Mouse (Mus musculus) thymus, postnatal 4 days (tissue): ENCODE results near the gene Fmod.

Experiments
- DNase-seq: peaks from one replicate; pipeline ENCODE4 v3.0.0; 2021

Fmod gene

DNA sequence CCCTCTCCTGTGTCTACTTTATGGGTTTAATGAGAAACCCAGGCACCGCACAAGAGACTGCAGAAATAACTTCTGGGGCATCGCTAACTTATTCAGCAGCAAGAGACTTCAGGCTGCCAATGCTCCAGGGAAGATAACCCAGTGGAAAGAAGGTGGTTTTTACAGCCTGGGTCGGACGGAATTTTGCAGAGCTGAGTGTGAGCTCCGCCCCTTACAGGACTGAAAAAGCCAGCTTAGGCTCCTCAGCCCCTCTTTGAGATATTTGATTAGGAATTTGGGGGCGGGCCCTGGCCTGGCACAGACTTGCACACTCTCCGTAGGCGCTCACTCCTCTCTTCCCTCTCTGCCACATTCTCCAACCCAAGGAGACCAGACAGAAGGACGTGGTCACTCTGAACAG lies at the start of gene Fmod:
Gene Fmod (plus strand): TSS at position 83 of the 400 bp plus-strand sequence.
- no peak for DNase-seq

DNA sequence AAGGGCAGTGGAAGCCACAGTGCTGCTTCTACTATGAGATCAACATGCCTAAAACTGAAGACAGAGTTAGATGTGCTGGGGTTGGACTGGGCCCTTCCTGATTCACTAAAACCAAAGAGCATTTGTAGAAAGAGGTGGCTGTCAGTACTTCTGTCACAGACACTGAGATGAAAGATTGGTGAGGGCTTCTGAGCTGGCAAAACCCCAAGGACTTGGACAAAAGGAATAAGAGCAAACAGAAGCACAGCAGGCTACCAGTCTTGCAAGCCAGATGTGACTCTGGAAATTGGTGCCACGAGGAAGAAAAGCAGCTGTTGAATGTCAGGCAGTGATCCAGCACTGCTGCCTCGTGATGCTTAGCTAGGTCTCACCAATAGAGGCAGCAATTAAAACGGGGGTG lies 48.2 kb upstream of the Fmod start:
- DNase-seq: no peak

DNA sequence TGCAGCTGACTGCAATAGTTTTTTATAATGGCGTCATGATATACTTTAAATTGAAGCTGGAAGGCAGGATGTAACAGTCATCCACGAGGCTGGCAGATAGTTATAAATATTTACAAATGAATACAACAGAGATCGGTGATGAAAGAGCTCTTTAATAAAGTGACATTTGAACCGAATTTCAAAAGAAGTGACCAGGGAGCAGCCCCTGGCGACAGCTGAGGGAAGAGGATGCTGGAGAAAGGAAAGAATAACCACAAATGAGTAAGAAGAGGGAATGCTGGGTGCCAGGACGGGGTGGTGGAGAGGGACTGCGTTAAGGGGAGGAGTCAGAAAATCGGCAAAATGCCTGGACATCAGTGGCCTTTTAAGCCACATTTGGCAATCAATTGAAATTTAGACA lies 45.8 kb upstream of the Fmod start:
- no peak for DNase-seq

DNA sequence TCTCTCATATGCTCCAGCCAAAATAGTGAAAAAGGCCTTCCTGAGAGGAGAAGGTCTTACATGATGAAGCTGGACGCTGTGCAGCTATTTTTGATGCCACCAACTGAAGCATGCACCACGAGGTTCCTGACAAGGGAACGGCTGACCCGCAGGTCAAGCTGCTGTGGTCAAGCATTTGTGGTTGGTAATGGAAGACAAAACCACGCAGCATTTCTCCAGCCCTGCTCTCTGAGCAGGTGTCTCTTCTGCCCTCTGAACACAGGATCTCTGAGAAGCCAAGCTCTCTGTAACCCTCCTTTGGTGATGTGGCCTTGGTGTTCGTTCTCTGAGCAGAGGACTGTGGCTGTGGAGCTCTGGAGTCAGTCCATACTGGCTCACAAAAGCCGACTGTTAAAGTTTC lies 31.6 kb upstream of the Fmod start:
- DNase-seq: no peak

DNA sequence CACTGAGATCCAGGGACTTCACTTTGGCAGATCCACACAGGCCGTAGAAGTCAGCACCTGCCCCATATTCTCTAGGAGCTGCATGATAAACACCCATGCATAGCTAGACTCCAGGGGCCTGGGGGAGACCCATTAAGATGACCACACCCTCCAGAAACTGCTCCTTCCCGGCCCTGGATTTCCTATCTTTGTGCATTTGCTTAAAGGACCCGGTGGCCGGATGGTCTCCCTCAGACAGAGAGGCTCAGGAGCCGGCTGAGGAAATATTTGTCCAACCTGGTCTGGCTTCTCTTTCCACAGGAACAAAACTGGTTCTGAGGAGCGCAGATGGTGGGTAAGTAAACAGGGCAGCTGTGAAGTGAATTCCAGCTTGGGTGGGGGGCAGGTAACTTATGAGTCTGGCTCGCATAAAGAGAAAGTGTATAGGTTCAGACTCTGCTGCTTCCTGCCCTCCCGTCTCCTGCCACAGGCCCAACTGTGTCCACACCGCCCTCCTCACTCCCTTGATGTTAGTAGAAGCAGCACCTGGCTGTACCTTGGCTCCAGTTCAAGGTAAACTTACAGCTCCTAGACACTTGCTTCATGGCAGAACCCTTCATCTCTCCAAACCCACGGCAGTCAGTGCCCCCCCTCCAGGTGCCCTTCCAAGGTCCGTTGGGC lies 30.8 kb upstream of the Fmod start:
- DNase-seq: no peak

DNA sequence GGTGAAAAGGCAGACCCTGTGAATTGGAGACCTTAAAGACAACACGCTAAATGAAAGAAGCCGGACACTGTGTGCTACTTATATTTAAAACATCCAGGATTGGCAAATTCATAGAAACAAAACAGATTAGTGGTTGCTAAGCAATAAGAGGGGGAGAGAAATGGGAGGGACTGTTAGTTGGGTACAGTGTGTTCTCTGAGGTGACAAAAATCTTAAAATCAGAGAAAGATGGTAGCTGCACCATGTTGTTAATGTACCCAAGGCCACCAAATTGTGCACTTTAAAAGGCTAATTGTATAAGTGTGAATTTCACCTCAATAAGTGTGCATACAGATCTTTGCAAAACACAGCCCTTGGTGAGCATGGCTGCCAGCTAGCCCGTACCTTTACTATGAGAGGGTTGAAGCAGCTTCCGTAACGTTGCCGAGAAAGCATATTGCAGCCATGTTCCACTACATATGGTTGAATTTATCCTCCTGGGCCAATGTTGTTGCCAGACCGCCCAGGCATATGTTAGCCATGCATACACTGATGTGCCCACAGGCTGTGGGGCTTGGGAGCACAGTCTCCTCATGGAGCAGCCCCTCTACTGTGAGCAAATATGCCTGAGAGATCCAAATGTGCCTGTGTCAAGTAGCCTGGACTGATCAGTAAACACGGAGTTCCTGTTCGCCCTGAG lies 12.6 kb upstream of the Fmod start:
- DNase-seq: no peak

DNA sequence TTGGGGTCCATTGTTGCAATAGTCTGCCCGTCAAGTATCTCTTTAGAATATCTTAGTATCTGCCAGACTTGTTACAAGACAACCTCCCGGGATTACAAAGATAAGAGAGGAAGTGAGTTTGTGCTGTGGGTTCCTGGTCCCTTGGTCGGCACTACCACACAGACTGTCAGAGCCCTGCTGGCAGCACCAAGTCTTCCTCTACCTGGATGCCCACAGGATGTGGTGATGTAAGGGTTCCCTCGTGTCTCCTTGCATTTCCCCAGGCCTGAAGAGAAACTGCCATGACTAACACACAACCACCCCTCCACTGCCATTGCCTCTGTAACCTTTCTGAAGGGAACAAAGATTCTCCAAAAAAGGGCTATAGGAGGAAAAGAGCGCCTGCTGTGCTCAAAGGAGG lies 11.1 kb upstream of the Fmod start:
- DNase-seq: peak; percentile 16

DNA sequence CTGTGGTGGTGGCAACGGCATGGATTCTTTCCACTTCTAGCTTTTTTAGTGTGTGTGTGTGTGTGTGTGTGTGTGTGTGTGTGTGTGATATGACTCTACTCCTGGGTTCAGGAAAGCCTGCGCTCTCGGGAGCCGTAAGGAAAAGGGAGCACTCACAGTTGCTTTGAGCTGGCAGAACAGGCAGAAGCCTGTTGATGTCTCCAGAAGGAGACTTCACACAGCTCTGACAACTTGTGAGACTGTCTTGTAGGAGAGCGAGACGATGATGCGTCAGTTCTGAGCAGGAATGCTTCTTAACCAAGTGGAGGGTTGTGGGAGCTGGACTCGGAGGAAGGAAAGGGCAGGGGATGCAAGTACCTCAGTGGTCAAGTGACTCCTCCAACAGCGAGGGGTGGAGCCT lies 10.3 kb upstream of the Fmod start:
- DNase-seq: no peak

DNA sequence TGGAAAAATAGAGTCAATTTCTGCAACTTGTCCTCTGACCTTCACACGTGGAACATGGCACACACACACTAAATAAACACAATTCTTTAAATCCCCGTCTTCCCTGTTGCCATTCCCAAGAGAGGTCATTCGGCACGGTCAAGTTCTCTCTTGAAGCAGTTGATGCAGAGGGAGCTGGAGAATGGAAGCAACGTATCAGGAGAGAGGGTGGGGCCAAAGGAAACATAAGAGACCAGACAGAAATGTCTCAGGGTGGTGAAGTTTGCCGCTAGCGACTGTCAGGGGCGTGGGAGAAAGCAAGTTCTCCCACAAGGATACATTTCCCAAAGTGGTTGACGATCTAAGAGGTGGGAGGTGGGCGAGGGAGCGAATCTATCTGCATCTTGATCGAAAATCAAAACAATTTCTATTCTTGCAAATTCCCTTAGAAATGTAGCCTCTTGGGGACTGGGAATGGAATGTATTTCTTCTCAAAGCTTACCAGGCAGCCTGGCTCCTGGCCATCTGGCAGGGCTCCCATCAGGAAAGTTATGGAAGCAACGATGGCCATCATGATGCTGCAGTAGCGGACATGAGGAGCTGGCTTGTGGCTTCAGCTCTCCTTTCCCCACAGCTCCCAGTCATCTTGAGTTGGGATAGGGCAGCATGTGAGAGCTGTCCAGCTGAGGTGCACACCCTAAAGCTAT lies 8.8 kb upstream of the Fmod start:
- DNase-seq: no peak

DNA sequence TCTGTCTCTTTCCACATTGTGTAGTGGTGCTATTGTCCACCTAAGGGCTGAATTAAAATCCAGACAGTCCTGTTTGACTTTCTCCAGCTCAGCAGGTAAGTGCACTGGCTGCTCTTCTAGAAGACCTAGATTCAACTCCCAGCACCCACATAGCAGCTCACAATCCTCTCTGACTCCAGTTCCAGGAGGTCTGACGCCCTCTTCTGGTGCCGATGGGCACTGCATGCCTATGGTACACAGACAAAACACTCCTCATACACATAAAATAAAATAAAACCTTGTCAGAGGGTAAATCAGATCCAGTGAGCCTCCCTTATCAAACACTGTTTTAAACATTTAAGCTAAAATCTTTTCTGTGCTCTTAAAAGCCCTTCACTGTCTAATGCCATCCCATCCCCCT lies 562 bp upstream of the Fmod start:
- no peak for DNase-seq

DNA sequence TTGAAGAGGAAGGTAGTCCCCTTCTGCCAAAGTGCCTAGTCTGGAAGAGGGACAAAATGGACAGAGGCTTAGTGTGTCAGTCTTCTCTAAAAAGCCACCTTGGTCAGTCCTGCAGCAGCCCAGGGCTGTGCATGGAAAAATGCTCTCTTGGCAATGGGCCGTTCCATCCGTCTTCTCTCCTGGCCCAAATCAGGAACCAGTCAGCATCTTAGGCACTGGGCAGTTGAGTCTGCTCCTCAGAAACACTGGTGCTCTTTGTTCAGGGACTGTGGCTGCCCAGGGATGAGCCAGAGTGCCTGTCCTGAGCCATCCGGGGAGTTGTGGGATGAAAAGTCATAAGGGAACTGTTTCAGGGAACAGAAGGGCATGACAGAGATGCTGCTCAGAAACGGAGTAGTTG lies 1.3 kb downstream of the Fmod start:
- no peak for DNase-seq

DNA sequence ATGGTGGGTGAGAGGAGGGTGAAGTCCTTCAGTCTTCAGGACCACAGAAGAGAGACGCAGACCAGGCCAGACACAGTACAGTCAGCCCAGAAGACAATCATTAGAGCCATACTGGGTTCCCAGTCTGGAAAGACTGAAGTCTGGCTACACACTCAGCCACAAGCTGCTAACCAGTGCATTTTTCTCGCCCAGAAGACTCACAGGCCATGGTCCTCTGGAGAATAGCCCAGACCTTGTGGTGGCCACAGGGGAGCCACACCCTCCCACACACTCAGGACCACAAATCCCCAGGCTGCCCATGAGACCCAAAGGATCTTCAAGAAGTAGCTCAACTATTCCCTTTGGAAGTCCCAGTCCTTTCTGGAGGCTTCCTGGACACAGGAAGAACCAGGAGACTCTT lies 2.3 kb downstream of the Fmod start:
- DNase-seq: no peak

DNA sequence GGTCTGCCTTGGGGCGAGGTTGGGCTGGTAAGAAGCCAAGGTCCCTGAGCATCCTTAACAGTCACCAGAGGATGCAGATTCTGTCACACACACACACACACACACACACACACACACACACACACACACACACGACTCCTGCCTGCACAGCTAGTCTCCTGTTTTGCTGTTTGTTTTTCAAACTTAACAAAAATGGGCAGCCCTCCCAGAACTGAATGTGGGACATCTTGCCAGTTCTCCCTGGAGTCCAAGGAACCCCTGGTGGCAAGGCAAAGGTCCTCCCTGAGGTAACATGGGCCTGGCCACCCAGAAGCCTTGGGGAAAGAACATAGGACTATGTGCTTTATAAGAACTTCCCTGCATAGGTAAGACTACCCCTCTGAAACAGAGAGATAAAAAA lies 4.8 kb downstream of the Fmod start:
- DNase-seq: no peak

DNA sequence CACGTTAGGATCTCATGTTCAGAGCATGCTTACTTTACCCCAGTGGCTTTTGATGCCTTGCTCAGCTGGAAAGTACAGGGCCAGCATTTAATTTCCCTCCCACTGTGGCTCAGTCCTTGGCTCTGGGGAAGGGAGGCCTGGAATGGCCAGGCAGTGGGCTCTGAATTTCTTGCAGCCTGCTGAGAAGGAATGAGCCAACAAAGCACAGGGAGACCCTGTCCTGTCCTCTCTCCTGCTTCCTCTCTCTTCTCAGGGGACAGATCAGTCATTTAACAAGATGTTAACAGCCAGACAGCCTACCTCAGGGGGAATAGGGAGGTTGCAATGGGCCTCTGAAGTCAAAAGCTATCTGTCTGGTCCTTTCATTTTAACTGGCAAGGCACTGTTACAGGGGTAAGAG lies 5.3 kb downstream of the Fmod start:
- DNase-seq: no peak

DNA sequence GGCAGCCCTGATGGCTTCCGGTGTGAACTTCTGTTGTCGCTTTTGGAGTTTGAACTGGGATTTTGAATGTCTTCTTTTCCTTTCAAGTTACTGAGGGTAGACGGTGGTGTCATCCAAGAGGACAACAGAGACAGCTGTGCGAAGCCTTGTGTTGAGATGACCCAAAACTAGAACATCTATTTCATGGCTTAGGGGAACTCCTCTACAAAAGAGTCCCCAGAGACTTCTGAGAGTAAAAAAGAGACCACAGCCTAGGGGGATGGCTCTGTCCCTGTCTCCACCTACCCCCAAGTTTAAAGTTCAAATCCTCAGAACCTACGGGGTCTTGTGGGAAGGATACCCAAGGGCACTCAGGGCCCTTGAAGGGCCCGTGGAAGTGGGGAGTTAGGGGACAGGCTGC lies 7.8 kb downstream of the Fmod start:
- no peak for DNase-seq

DNA sequence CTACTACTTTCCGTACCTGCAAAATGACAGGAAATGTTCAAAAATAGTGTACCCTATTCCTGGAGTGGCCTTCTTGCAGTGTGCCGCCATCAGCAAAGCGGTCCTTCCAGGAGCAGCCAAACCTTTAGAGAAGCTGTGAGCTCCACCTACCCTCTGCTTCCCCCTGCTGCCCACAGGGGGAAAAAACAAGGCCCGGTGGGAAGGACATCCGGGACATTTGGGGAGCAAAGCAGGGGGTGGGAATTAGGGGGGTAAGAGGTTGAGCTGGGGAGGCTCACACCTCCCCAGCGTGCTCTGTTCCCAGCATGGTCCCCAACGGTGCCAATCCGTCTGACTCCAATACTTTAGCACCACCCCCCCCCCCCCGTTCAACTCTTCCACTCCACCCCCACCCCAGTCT lies 8.9 kb downstream of the Fmod start:
- peak; percentile 84 for DNase-seq

DNA sequence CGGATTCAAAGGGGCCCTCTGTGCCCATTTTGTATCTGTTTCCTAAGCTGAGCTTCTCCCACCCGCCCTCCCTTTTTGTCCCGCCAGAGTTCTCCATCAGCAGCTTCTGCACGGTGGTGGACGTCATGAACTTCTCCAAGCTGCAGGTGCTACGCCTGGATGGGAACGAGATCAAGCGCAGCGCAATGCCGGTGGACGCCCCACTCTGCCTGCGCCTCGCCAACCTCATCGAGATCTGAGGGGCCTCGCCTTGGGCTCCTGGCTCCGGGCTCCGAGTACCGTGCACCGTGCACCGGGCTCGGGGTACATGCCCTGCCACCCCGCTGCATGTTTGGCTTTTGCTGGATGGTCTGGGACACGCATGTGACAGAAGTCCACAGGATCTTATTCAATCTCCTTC lies 9.3 kb downstream of the Fmod start:
- peak; percentile 50 for DNase-seq

DNA sequence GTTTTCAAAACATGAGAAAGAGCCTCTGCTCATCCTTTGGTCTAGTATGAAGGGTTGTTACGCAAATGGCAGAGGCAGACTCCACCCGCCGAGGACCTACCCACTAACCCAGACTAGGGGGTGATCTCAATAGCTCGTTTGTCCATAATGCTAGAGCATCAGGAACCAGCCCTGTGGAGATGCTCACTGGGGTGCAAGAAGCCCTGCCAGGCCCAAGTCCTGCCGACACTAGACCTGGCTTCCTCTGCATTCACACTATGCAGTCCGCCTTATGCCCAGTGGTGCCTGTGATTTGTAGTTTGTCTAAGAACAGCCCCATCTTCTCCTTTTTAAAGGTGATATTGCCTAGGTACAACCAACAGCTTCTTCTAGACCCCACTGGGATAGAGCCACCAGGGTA lies 10.4 kb downstream of the Fmod start:
- DNase-seq: no peak

DNA sequence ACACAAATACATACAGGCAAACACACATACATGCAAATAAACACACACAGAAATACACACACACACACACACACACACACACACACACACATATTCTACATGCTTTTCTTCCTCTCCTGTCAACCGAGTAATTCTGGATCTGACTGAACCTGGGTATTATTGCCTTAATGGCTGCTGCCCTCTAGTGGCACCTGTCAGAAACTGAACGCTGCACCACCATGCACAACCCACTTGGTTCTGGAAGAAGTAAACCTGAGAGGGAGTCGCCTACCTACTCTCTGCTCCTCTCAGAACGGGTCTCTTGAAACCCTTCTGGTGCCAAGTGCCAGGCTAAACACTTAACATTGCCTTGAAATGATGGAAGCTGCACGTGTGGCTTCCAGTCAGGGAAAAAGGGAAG lies 11.7 kb downstream of the Fmod start:
- peak; percentile 79 for DNase-seq

DNA sequence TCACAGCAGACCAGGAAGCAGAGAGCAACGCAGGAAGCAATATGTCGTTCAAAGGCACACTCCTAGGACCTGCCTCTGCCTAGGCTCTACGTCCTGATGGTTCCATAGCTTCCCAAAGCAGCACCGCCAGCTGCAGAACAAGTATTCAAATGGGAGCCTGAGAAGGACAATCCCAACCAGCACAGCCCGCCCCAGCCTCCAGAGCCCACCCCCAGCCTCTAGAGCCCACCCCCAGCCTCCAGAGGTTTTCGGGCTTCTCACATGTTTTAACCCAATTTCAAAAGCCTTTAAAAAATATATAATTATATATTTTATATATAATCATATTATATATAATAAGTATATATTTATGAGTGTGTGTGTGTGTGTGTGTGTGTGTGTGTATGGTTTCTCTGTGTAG lies 12.5 kb downstream of the Fmod start:
- peak; percentile 32 for DNase-seq

DNA sequence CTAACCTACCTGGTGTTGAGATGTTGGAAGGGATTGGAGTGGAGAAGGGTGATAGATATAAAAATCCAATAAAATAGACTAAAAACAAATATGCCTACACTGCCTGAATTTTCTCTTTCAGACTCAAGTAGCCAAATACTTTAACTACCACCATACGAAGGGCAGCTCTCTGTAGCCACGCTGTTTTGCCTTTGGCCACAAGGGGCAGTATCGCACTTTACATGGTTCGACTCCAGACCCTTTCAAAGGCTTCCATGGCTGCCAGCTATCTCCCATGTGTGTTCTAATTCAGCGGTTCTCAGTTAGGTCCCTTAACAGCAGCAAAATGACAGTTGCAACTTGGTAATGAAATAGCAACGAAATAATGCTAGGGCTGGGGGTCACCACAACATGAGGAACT lies 16.2 kb downstream of the Fmod start:
- DNase-seq: peak; percentile 93

DNA sequence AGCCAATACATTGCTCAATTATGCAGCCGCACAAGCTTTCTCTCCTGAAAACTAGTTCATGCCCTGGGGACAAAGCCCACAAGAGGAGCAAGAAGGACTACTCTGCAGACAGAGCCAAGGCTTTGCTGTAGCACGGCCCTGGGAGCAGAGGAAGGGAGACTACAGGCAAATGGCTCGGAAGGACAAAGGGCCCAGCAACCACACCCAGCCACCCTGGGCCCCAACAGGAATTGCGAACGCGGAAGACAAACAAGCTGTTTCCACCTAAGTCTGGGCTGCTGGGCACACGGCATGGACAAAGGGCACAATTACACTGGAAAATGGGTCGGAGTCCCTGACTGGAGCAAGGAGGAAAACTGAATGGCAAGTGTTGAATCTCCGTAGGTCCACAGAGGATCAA lies 18.0 kb downstream of the Fmod start:
- DNase-seq: no peak

DNA sequence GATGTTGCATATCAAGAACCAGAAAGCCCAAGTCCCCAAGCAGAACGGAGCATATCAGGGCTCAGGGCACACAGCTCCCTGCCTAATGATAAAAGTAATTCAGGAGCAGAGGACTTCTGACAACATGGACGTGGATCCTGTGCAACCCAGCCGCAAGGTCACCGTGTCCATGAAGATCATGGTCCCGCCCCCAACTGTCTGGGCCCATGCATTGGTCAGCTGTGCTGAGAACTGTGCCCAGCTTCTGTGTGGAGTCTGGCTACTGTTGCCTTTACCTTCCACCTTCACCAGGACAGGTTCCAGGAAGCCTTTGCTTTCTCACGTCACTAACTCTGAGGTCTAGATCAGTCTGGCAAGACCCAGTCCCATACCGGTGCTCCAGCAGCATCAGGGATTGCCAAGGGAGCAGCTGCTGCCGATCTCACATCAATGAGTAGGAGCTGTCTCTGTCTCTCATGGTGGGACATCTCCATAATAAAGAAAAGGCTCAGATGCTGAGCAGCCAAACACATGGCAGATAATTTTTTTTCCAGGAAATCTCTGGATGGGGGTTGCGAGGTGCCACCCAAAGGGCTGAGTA lies 18.7 kb downstream of the Fmod start:
- DNase-seq: no peak

DNA sequence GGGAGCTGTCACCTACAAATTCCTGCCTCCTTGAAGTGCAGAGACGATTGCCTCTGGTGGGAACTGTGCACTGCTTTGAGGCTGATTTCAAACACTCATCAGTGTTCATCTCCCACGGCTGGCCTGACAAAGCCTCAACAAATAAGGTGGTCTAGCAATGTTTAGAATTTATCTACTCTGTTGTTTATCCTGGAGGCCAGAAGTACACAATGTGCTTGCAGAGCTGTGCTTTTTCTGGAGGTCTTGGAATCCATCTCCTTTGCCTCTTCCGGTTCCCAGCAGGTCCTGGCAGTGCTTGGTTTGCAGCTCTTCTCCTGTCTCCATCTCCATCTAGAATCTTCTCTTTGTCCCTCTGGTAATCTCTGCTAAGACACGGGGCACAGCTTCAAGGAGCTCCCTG lies 19.2 kb downstream of the Fmod start:
- no peak for DNase-seq
